Mouse (Mus musculus) hindbrain, embryonic 12.5 days (tissue): ENCODE measurements around the gene Tnfaip2. TPM values are rescaled to one million over a fixed set of nuclear protein-coding genes. Genes with fewer than 3 reads are reported as not detected.

ENCODE experiments used
- ATAC-seq: fragments of 200-750 bp; cut with Nextera tagmentation; 2 replicates; pipeline ENCODE4 v1.8.0; 2017; ENCODE audit warnings: moderate TSS enrichment; ENCODE audit not compliant: low FRiP score
- H3K27ac ChIP-seq: fragments of 300-500 bp; sonication (generic); 2 replicates; pipeline ENCODE4 v1.5.1; 2016; ENCODE audit warnings: mild to moderate bottlenecking
- H3K27me3 ChIP-seq: fragments of 300-500 bp; sonication (generic); 2 replicates; pipeline ENCODE4 v1.6.1; 2016; ENCODE audit warnings: mild to moderate bottlenecking
- H3K36me3 ChIP-seq: fragments of 300-500 bp; sonication (generic); 2 replicates; pipeline ENCODE4 v1.6.1; 2016; ENCODE audit warnings: mild to moderate bottlenecking
- H3K4me1 ChIP-seq: fragments of 300-500 bp; sonication (generic); 2 replicates; pipeline ENCODE4 v1.6.1; 2016
- H3K4me2 ChIP-seq: fragments of 300-500 bp; sonication (generic); replicated peaks from 2 replicates; pipeline ENCODE4 v1.6.1; 2016; ENCODE audit warnings: mild to moderate bottlenecking
- H3K4me3 ChIP-seq: fragments of 300-500 bp; sonication (generic); 2 replicates; pipeline ENCODE4 v1.5.1; 2016; ENCODE audit warnings: mild to moderate bottlenecking
- H3K9ac ChIP-seq: fragments of 300-500 bp; sonication (generic); 2 replicates; pipeline ENCODE4 v1.6.1; 2016; ENCODE audit warnings: mild to moderate bottlenecking, moderate library complexity
- H3K9me3 ChIP-seq: fragments of 300-500 bp; sonication (generic); replicated peaks from 2 replicates; pipeline ENCODE4 v1.6.1; 2016; ENCODE audit warnings: mild to moderate bottlenecking
- WGBS: fragments of 180-500 bp; shearing (Covaris S2); methylation state at CpG from one replicate; pipeline ENCODE4 v1.1.7; 2016; 5-methylcytosine and 5-hydroxymethylcytosine counted together
- polyA plus RNA-seq: library from polyadenylated mRNA; unstranded; fragments of >200 nt; fragmentation: Nextera tagmentation; extraction: Ambion mirVana; gene quantifications from 2 replicates; pipeline ENCODE4 v1.2.1, GENCODE M21; 2016

Gene Tnfaip2
- polyA plus RNA-seq, 1 experiment from 2014 or later, result 4.1 TPM

GRCm38 (mm10) chr12:111438850-111439249 lies 3.4 kb upstream of the Tnfaip2 start:
- Histone ChIP-seq H3K9me3 (no peaks in the 10 kb centered on the region), H3K27me3 (peaks cover 79% of the 10 kb centered on the region), H3K4me3 (no peak overlapping the region), H3K36me3 (no peaks in the 10 kb centered on the region), H3K4me2 (no peak overlapping the region), H3K4me1 (peaks cover 28% of the 10 kb centered on the region), H3K27ac (no peak overlapping the region), H3K9ac (no peak overlapping the region)
- ATAC-seq, result no peak
- WGBS, result 89% methylated on average over 6 of the region's 6 CpGs

DNA sequence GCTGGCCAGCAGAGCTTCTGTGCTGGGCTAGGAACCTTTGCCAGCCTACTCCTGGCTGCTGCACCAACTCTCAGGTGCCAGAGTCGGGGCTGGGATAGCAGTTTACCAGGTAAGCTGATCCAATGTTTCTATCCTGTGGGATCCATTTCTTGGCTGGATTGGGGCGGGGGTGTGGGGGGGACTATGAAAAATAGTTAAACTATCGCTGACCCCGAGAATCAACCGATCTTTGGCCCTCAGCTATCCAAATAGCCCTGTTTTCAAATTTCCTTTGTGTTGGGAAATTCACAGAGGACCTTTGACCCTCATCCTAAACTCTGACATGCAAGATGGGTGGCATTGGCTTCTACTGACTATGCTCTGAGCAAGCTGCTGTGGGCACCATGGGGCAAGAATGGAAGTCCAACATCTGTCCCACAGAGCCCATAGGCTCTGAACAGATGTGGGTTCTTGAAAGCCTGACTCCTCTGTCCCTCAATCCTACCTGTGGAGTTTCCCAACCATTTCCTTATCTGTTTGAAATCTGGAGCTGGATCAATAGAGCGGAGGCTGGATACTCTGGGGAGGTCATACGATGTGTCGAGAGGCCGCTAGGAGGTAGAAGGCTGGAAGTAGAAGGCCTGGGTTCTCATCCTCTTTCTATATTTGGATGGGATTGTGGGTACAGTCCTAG lies 1.4 kb upstream of the Tnfaip2 start:
- no peak for ATAC-seq
- H3K4me1 ChIP-seq, result peaks cover 20% of the 10 kb centered on the region
- peaks cover 83% of the 10 kb centered on the region for H3K27me3 ChIP-seq
- no peak overlapping the region for H3K4me3 ChIP-seq
- H3K27ac ChIP-seq, result no peak overlapping the region
- H3K9ac ChIP-seq, result no peak overlapping the region
- WGBS, result 90% methylated on average over 9 of the region's 9 CpGs
- no peak overlapping the region for H3K4me2 ChIP-seq
- no peaks in the 10 kb centered on the region for H3K36me3 ChIP-seq
- H3K9me3 ChIP-seq, result no peaks in the 10 kb centered on the region

DNA sequence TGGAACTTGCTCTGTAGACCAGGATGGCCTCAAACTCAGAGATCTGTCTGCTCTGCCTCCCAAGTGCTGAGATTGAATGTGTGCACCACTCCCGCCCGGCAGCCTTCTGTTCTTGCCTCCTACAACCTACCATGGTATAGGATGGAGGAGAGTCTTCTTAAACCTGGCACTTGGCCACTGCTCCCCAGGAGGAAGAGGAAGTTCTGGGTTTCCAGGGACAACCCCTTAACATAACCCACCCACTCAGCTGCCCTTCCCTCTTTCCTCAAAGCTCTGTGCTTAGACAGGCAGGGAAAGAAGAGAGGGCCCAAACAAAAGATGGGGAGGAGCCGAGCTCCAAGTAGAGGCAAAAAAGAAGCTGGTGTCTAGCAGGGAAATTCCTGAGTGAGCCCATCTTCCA lies 746 bp upstream of the Tnfaip2 start:
- H3K4me2 ChIP-seq, result no peak overlapping the region
- WGBS, result 62% methylated on average over 3 of the region's 3 CpGs
- H3K36me3 ChIP-seq, result no peaks in the 10 kb centered on the region
- no peaks in the 10 kb centered on the region for H3K9me3 ChIP-seq
- H3K4me1 ChIP-seq, result peaks cover 23% of the 10 kb centered on the region
- no peak for ATAC-seq
- H3K27ac ChIP-seq, result no peak overlapping the region
- no peak overlapping the region for H3K9ac ChIP-seq
- H3K27me3 ChIP-seq, result peaks cover 85% of the 10 kb centered on the region
- no peak overlapping the region for H3K4me3 ChIP-seq

DNA sequence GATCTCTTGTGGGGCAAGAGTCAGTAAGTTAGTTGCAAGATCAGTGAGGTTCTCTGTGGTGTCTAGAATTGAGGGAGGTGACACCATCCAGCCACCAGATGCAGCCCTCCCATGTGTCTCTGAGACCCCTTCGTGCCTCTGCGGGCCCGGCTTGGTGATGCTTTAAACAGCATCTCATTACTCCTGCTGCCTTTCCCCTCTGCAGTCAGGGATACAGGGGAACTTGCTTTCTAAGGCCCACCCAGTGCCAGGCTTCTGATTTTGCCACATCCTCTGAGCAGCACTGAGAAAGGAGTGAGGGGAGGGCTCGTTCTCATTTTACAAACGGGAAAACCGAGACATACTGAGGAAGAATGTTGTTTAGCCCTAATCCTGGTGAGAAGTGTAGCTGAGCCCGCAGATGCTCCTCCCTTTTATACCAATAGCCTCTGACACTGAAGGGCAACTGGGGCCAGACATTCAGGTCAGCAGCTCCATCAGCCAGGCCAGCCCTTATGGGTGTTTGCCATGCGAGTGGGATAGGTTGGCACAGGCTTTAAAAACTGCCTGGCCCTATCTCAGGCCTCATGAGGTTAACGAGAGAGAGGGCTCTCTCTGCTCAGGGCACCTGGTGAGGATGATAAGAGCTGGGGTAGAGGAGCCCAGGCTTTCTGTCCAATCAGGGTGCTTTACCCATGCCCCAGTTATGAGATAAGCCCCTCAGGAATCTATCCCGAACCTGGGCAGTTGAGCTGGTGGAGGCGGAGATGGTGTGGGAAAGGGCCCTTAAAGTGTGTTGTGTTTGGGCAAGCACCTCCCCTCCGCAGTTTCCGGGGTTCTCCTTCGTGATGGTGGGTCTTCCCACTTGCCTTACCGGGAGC lies 972 bp downstream of the Tnfaip2 start:
- no peak for ATAC-seq
- H3K9me3 ChIP-seq, result no peaks in the 10 kb centered on the region
- peaks cover 93% of the 10 kb centered on the region for H3K27me3 ChIP-seq
- peak overlapping the region; percentile 32; the same call in 1 of the 2 replicates for H3K9ac ChIP-seq
- no peaks in the 10 kb centered on the region for H3K36me3 ChIP-seq
- no peak overlapping the region for H3K27ac ChIP-seq
- peak overlapping the region; percentile 62 for H3K4me2 ChIP-seq
- H3K4me1 ChIP-seq, result peaks cover 33% of the 10 kb centered on the region
- peak overlapping the region; percentile 37 for H3K4me3 ChIP-seq
- 13% methylated on average over 15 of the region's 15 CpGs for WGBS

DNA sequence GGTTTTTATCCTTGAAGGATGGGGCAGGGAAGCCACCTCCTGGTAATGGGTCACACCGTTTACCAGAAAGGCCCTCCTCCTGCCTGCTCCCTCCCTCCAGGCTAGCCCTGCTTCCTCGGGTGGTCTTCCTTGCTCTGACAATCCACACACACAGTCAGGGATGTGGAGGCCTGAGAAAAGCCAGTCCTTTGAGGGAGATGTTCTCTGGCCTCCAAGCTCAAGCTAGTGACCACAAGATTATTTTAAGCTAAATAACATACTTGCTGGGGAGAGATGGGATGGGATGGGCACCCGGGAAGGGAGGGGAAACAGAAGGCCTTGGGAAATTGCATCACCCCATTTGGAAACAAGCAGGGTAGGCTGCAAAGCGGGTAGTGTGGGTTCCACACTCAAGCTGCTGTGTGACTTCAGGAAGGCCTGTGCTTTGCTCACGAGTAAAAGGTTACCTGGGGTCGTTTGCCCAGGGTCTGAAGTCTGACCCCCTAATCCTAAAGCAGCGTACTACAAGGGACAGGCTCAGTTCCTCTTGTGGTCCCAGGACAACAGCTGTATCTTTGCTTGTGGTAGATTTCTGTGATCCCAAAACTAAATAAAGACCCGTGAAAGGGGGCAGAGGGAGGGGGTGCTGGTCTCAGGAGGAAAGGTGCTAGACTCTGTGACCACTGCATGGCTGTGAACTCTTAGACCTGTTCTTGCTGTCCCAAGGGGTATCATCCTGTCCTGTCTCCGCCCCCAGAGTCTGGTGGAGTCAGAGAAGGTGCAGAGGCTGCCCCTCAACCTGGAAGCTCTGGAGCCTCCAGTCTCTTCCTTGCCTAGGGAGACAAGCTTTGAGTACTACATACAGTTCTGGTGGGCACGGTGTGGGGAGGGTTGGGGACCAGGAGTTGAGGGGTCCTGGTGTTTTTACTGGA lies 1.9 kb downstream of the Tnfaip2 start:
- Histone ChIP-seq H3K4me2 (no peak overlapping the region), H3K27ac (no peak overlapping the region), H3K9me3 (no peaks in the 10 kb centered on the region), H3K36me3 (no peaks in the 10 kb centered on the region), H3K9ac (no peak overlapping the region), H3K27me3 (peaks cover 96% of the 10 kb centered on the region), H3K4me3 (no peak overlapping the region), H3K4me1 (peaks cover 38% of the 10 kb centered on the region)
- ATAC-seq, result no peak
- WGBS, result 25% methylated on average over 10 of the region's 10 CpGs

DNA sequence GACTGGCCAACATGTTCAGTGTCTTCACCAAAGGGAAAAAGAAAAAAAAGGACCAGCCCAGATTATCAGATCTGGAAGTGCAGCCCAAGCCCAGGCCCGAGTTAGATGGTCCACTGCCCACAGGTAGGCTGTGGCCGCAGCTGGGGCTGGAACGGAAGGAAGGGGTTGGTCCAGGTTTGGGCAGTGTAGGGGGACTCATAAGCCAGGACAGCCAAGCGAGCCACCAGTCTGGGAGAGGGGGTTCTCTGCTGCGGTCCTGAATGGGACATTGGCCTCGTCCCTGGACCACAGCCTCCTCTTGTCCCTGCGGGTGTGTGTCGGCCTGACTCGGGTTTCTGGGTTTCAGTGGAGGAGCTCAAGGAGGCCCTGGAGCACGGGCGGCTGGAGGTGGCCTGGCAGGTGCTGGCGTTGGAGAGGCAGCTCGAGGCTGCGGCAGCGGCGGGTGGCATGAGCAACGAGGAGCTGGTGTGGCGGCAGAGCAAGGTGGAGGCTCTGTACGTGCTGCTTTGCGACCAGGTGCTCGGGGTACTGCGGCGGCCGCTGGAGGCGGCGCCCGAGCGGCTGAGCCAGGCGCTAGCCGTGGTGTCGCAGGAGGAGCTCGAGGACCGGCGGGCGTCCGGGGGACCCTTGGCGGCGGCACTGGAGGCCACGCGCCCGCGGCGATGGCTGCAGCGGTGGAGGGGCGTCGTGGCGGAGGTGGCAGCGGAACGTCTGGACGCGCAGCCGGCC lies 3.1 kb downstream of the Tnfaip2 start:
- Histone ChIP-seq H3K4me2 (peak overlapping the region; percentile 45), H3K27me3 (peaks cover 99% of the 10 kb centered on the region), H3K9ac (no peak overlapping the region), H3K4me3 (peak overlapping the region; percentile 26), H3K27ac (no peak overlapping the region), H3K9me3 (no peaks in the 10 kb centered on the region), H3K36me3 (no peaks in the 10 kb centered on the region), H3K4me1 (peaks cover 44% of the 10 kb centered on the region)
- ATAC-seq, result no peak
- WGBS, result 2% methylated on average over 50 of the region's 52 CpGs

DNA sequence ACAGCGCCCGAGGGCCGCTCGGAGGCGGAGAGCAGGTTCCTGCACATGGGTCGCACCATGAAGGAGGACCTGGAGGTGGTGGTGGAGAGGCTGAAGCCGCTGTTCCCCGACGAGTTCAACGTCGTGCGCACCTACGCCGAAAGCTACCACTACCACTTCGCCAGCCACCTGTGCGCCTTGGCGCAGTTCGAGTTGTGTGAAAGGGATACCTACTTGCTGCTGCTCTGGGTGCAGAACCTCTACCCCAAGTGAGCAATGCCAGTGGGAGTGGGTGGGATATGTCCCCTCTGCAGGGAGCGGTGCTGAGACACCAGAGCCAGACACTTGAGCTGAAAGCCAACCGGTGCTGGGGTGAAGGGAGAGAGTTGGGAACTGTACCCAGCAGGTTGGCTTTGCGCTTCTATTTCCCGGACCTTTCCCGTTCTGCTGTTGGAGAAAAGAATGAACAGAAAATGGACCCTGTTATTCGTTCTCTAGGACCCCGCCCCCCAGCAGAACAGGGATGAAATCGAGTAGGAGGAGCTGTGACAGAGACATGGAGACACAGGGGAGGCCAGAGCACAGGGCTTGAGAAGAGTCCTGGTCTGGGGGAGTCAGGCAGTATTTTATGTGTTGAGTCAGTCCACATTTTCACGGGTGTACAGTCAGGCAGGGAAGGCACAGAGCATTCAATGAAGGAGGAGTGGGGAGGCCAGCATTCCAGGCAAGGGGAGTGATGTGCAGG lies 3.8 kb downstream of the Tnfaip2 start:
- Histone ChIP-seq H3K4me1 (peaks cover 44% of the 10 kb centered on the region), H3K9me3 (no peaks in the 10 kb centered on the region), H3K4me3 (peak overlapping the region; percentile 26), H3K4me2 (peak overlapping the region; percentile 45), H3K27me3 (peaks cover 100% of the 10 kb centered on the region), H3K27ac (no peak overlapping the region), H3K36me3 (no peaks in the 10 kb centered on the region), H3K9ac (no peak overlapping the region)
- ATAC-seq, result no peak
- WGBS, result 7% methylated on average over 27 of the region's 27 CpGs

DNA sequence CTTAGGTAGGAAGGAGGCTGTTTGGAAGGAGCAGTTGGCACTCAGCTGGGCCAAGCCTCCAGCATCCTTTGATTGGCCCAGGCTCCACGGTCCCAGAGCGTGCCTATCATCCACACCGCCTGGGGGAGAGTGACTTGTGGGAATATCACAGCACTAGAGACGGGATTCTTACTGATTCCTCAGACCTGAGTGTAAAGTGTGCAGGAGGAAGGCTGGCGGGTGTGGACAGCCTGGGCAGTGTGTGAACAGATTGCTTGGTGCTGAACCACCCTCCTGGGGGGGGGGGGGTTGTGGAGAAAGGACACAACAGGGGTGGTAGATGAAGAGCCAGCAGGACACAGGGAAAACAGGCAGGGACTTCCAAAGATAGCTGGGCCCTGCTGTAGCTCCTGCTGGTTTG lies 4.5 kb downstream of the Tnfaip2 start:
- Histone ChIP-seq H3K4me2 (no peak overlapping the region), H3K9ac (no peak overlapping the region), H3K27me3 (peaks cover 100% of the 10 kb centered on the region), H3K27ac (no peak overlapping the region), H3K9me3 (no peaks in the 10 kb centered on the region), H3K4me3 (no peak overlapping the region), H3K4me1 (peaks cover 44% of the 10 kb centered on the region), H3K36me3 (no peaks in the 10 kb centered on the region)
- 17% methylated on average over 5 of the region's 5 CpGs for WGBS
- ATAC-seq, result no peak

DNA sequence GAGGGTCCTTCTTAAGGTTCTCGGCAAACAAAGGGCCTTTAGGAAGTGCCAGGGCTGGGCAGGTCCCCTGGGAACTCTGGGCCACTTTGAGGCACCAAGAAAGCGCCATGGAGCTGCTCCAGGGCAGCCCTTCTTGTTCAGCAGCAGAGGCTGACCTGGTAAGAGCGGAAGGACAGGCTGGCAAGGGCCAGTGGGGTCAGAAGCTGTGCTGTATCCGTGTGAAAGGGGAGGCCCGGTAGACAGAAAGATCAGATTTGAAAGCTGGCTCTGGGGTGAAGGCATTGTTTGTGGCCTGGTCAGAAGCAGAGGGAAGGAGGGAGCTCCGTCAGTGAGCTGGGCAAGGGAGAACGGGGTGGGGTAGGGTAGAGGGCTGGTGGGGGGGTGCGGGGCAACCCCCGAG lies 5.1 kb downstream of the Tnfaip2 start:
- H3K27ac ChIP-seq, result no peak overlapping the region
- 15% methylated on average over 9 of the region's 9 CpGs for WGBS
- H3K36me3 ChIP-seq, result no peaks in the 10 kb centered on the region
- ATAC-seq, result no peak
- H3K4me3 ChIP-seq, result no peak overlapping the region
- no peaks in the 10 kb centered on the region for H3K9me3 ChIP-seq
- H3K4me2 ChIP-seq, result no peak overlapping the region
- H3K9ac ChIP-seq, result no peak overlapping the region
- H3K27me3 ChIP-seq, result peaks cover 99% of the 10 kb centered on the region
- peaks cover 38% of the 10 kb centered on the region for H3K4me1 ChIP-seq

DNA sequence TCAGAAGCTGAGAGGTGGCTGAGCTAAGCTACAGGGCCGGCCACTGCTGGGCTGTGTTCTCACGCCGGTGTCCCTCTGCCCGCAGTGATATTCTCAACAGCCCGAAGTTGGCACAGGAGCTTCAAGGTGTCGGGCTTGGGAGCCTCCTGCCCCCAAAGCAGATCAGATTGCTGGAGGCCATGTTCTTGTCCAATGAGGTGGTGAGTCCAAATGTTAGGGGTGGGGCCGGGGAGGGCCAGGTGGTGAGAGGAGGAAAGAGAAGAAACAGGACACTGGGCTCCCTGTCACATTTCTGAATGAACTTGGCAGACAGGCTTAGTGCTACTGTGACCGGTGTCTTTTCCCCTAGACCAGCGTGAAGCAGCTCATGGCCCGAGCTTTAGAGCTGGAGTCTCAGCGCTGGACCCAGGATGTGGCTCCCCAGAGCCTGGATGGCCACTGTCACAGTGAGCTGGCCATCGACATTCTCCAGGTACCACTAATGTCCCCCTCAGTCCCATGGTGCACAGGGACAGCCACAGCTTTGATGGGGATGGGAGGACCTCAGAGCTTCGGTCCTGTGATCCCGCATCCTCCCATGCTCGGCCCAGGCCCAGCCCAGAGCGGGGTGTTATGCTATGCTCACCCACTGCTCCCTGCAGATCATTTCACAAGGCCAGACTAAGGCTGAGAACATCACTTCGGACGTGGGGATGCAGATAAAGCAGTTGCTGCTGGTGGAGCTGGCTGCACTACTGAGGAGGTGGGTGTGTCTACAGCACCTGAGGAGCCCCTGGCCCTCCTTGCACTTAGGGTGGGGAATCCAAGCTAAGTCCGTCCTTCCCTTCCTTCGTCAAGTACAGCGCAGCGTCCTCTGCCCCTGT lies 5.9 kb downstream of the Tnfaip2 start:
- WGBS, result 19% methylated on average over 22 of the region's 22 CpGs

More for the DNA sequence above, 5.9 kb downstream of the Tnfaip2 start:
- no peak for ATAC-seq
- no peak overlapping the region for H3K4me3 ChIP-seq
- H3K4me1 ChIP-seq, result peaks cover 30% of the 10 kb centered on the region
- H3K27me3 ChIP-seq, result peaks cover 92% of the 10 kb centered on the region
- H3K4me2 ChIP-seq, result no peak overlapping the region
- H3K27ac ChIP-seq, result no peak overlapping the region
- H3K9me3 ChIP-seq, result no peaks in the 10 kb centered on the region
- no peak overlapping the region for H3K9ac ChIP-seq
- H3K36me3 ChIP-seq, result no peaks in the 10 kb centered on the region
